Mouse (Mus musculus) 3134 (cell line): ENCODE results near the gene Npvf.

Experiments used
- DNase-seq: peaks from one replicate; pipeline ENCODE4 v3.0.0-alpha.2; 2011; ENCODE audit warnings: low spot score; ENCODE audit not compliant: insufficient read length; ENCODE audit errors: extremely low read depth

Npvf gene

GRCm38 (mm10) chr6:50654356-50654755 is at the start of gene Npvf:
Gene Npvf, minus strand, starts transcription at chr6:50654439.
- DNase-seq: no peak

GRCm38 (mm10) chr6:50689121-50689815 is 35.0 kb upstream of the Npvf start:
- no peak for DNase-seq

GRCm38 (mm10) chr6:50684646-50685415 is 30.6 kb upstream of the Npvf start:
- DNase-seq: peak; percentile 53

- DNase-seq: no peak
Observed at GRCm38 (mm10) chr6:50681491-50681890, 27.3 kb upstream of the Npvf start.

GRCm38 (mm10) chr6:50680224-50681215 is 26.3 kb upstream of the Npvf start:
- DNase-seq: peak; percentile 23

DNA sequence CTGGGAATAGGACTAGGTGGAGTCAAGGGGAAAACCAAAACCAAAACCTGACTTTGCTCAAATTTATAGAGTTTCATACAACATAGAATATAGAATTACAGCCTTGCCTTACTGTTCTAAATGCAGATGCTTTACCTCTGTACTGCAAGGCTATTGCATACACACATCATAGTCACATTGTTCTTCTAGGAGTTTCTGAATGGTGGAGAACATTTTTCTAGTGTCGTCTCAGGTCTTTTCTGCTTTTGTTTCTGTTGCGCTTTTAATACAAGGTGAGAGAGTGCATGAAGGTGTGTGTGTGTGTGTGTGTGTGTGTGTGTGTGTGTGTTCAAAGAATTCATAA is 25.2 kb upstream of the Npvf start:
- no peak for DNase-seq

- DNase-seq: peak; percentile 23
Observed at GRCm38 (mm10) chr6:50678826-50679485, 24.7 kb upstream of the Npvf start.

GRCm38 (mm10) chr6:50671191-50671590 is 17.0 kb upstream of the Npvf start:
- no peak for DNase-seq

- no peak for DNase-seq
Observed at GRCm38 (mm10) chr6:50666937-50667336, 12.7 kb upstream of the Npvf start.

DNA sequence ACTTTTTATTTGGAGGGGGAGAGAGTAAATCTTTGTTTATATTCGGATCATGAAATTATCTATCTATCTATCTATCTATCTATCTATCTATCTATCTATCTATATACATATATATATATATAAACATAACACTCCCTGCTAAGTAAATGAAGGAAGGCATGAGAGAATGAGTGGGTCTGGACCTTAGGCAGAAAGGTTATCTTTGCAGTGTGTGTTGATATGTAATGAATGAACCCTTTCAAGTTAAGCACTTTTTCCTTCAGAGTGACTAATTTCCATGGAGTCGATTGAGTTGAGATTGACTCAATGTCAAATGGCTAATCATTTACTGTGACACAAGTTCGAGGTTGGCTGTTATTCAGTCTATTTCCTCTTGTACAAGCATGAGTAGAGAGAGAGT is 10.8 kb upstream of the Npvf start:
- DNase-seq: no peak

GRCm38 (mm10) chr6:50664193-50664592 is 10.0 kb upstream of the Npvf start:
- DNase-seq: no peak

DNA sequence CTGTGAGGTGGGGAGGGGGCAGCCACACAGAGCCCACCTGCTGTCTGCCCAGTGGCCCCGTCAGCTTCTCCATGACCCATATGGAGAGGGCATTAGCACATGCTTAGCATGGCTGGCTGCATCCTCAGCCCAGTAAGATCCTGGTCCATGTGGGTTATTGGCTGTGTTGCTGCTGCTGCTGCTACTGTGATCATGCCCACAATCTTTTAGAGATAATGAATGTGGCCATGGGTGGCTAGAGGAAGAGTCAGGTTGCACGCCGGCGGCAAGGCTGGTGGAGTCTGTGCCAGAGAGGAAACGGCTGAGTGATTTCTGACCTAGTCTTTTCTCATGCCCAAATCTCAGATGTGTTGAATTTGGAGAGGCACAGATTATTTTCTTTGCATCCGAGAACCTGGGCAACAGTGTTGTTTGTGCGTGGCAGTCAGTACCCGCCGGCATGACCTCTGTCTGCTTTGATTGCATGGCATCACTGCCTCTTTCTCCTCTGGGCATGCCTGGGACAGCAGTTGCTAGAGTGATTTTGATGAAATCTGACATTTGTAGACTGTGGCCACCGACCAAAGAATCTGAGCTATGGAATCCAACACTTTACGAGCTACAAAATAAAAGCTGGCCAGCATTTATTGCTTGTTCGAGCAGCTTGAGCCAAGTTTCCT is 8.8 kb upstream of the Npvf start:
- no peak for DNase-seq

- no peak for DNase-seq
Observed at GRCm38 (mm10) chr6:50661729-50662128, 7.5 kb upstream of the Npvf start.

GRCm38 (mm10) chr6:50658466-50658865 is 4.2 kb upstream of the Npvf start:
- DNase-seq: no peak

GRCm38 (mm10) chr6:50658018-50658417 is 3.8 kb upstream of the Npvf start:
- DNase-seq: no peak

DNA sequence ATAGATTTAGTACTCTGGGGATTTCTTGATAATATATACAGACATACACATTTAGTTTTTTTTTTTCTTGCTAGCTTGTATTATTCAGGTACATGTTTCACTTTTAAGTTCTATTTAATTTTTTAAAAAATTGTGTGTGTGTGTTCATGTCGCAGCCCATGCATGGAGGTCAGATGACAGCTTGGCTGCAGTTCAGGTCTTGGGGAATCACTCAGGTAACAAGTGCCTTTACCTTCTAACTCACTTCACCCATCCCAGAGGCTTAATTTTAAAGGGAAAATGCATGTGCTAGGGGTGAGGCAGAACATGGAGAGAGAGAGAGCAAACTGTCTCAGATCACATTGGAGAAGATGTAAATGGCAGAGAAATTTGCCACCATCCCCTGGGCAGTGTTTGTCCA is 2.2 kb upstream of the Npvf start:
- DNase-seq: no peak

DNA sequence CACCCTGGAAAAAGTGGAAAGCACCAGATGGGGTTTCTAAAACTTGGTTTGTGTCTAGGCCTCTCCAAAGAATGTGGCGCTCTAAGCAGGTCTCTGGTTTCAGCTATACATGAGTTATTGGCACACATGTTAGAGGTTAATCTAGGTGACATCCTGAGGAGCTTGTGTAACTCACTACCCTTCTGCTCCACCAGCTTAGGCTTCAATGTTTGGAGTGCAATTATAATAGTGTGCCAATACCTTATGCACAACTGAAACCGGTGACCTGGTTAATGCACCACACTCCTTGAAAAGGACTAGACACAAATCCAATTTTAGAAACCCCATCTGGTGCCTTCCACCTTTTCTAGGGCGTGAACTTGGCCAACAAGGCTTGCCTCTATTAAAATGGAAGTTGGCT is 1.7 kb upstream of the Npvf start:
- no peak for DNase-seq

DNA sequence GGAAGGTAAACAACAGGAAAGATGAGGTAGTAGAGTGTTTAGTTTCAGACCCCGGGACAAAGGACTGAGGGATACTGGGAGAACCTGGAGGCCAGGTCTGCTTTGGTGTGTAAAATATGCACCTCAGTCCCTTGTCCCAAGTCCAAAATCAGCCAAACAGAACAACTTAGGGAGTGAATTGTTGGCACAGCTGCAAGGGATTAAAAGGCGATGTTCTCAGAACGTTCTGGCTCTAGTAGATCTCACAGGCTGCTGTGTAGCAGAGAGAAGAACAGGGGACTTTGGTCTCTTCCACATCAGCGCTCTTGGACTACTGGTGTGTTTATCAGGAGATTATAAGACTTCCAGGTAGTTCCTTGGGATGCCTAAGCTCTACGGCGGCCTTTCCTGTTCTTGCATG is 6.6 kb downstream of the Npvf start:
- no peak for DNase-seq

GRCm38 (mm10) chr6:50646659-50647058 is 7.6 kb downstream of the Npvf start:
- no peak for DNase-seq

DNA sequence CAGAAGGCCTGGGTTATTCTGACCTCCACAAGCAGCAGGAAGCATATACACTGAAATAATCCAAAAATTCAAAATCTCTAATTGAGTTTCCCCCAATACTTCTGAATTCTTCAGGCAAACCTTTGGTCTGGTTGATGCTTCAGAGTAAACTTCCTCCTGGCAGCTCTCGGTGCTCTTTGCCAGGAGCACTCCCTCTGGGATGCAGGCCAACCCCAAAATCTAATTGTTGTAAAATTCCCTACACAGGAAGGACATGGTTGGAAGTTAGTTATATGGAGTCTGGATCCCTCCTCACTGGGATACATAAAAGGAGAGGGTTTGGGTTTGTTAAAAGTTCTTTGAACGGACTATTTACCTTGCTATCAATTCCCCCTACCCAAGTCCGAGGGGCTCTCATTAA is 9.5 kb downstream of the Npvf start:
- DNase-seq: no peak
